In the genomic region with DNA sequence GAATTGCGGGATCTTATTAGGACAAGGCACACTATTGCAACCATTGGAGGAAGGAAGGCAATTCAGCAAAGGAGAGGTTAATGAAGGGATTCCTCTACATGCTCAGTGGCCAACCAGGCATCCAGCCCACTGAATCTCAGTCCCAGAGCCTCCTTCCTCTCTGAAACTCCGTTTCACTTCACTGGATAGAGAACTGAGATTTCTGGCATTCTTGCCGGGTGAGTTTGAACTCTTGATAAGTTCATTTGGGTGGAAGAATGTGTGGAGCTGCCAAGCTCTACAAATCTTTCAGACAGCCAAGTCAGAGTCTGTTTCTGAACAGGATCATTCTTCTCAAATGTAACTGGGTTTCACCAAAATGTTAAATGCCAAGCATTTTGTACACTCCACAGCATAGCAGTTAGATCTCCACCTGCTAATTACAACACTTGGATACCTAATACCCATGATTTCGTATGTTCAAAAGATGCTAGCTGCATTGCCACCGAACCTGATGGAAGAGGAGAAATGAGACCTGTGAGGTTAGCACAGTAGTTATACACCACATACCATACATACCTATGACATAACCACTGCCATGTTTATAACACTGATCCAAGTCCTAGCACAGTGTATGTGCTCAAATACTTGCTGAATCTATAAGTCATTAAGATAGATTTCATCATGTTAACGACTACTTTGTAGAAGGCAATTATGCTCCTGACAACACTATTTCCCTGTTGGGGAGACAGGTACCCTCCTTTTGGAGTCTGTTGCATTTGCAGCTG, we compare ENCODE assay signal across 10 mouse cellular contexts. TPM values are rescaled to one million over a fixed set of nuclear protein-coding genes. Genes with fewer than 3 reads are reported as not detected.
DNase-seq lines count a peak whose midpoint lies in the region; ATAC-seq and TF ChIP-seq lines count a peak whose summit lies in the region.
"Had no signal": no experiment of that assay in that cellular context is flagged by ENCODE, and none has a peak within 500 bp of the region (broad histone marks: within the 10 kb centered on the region; RNA-seq: fewer than 3 reads in every experiment).

No protein-coding gene starts in this region.

- H3K4me2 ChIP-seq in intestine, embryonic 15.5 days (replicated peaks) = no peak overlapping the region
- no peak overlapping the region for H3K4me2 ChIP-seq in limb, embryonic 15.5 days
- no peak overlapping the region for H3K4me2 ChIP-seq in hindbrain, embryonic 11.5 days (replicated peaks; ENCODE audit: low read depth, low read length)
- H3K4me2 ChIP-seq: embryonic facial prominence, embryonic 12.5 days had no signal

- no peak for TF ChIP-seq CTCF in layer of hippocampus, adult 2 months (conservative IDR thresholded peaks at IDR 0.05)

- H3K27ac ChIP-seq in intestine, embryonic 15.5 days = no peak overlapping the region
- H3K27ac ChIP-seq in limb, embryonic 15.5 days = peak overlapping the region; percentile 27; the same call in 1 of the 2 replicates
- no peak overlapping the region for H3K27ac ChIP-seq in layer of hippocampus, adult 2 months
- no peak overlapping the region for H3K27ac ChIP-seq in hindbrain, embryonic 11.5 days (ENCODE audit: low read depth, low read length)
- H3K27ac ChIP-seq: embryonic facial prominence, embryonic 12.5 days had no signal

- WGBS in intestine, embryonic 15.5 days = 57% methylated on average over 6 of the region's 6 CpGs
- 46% methylated on average over 6 of the region's 6 CpGs for WGBS in limb, embryonic 15.5 days
- 78% methylated on average over 6 of the region's 6 CpGs for WGBS in hindbrain, embryonic 11.5 days

- H3K4me1 ChIP-seq in intestine, embryonic 15.5 days (replicated peaks) = 0 out of 2 replicates have a peak, but pooled peaks cover 4% of the 10 kb centered on the region
- peaks cover 11% of the 10 kb centered on the region; the same call in 1 of the 2 replicates for H3K4me1 ChIP-seq in limb, embryonic 15.5 days
- no peaks in the 10 kb centered on the region for H3K4me1 ChIP-seq in hindbrain, embryonic 11.5 days (replicated peaks; ENCODE audit: control insufficient read depth, insufficient read depth, low read length)
- H3K4me1 ChIP-seq: embryonic facial prominence, embryonic 12.5 days had no signal

- H3K27me3 ChIP-seq in intestine, embryonic 15.5 days (replicated peaks) = no peaks in the 10 kb centered on the region
- H3K27me3 ChIP-seq in limb, embryonic 15.5 days = no peaks in the 10 kb centered on the region
- no peaks in the 10 kb centered on the region for H3K27me3 ChIP-seq in hindbrain, embryonic 11.5 days (ENCODE audit: control insufficient read depth, insufficient read depth, low read length)
- H3K27me3 ChIP-seq: embryonic facial prominence, embryonic 12.5 days had no signal

- no peak overlapping the region for H3K9ac ChIP-seq in intestine, embryonic 15.5 days
- no peak overlapping the region for H3K9ac ChIP-seq in limb, embryonic 15.5 days
- no peak overlapping the region for H3K9ac ChIP-seq in hindbrain, embryonic 11.5 days (ENCODE audit: low read depth, low read length)
- H3K9ac ChIP-seq: embryonic facial prominence, embryonic 12.5 days; liver, postnatal 0 days had no signal

- peak; percentile 61 for ATAC-seq in intestine, embryonic 15.5 days
- no peak for ATAC-seq in limb, embryonic 15.5 days (ENCODE audit: insufficient number of reproducible peaks, low FRiP score, low TSS enrichment, low read depth)
- no peak for ATAC-seq in hindbrain, embryonic 11.5 days (ENCODE audit: low FRiP score)
- no peak for ATAC-seq in CD4-positive, CD25-positive, alpha-beta regulatory T cell, adult 4 months
- ATAC-seq: liver, postnatal 0 days had no signal

- no peaks in the 10 kb centered on the region for H3K36me3 ChIP-seq in intestine, embryonic 15.5 days
- no peaks in the 10 kb centered on the region for H3K36me3 ChIP-seq in limb, embryonic 15.5 days
- H3K36me3 ChIP-seq in hindbrain, embryonic 11.5 days (ENCODE audit: control insufficient read depth, insufficient read depth, low read length) = no peaks in the 10 kb centered on the region
- H3K36me3 ChIP-seq: embryonic facial prominence, embryonic 12.5 days had no signal

- DNase-seq in Muller cell, postnatal 12 days (ENCODE audit: inconsistent ontology term) = peak; percentile 96
- peak; percentile 73 for DNase-seq in adipocyte (ENCODE audit: low spot score)
- DNase-seq in layer of hippocampus, adult 2 months (ENCODE audit: low spot score in 2 of 2) = no peak
- DNase-seq in spleen, postnatal 10 days (ENCODE audit: low spot score in 2 of 2) = no peak
- no peak for DNase-seq in hindbrain, embryonic 11.5 days (ENCODE audit: low spot score)
- DNase-seq: liver, postnatal 0 days had no signal

- no peaks in the 10 kb centered on the region for H3K9me3 ChIP-seq in intestine, embryonic 15.5 days
- H3K9me3 ChIP-seq in limb, embryonic 15.5 days = no peaks in the 10 kb centered on the region
- H3K9me3 ChIP-seq in hindbrain, embryonic 11.5 days (ENCODE audit: control insufficient read depth, low read length) = no peaks in the 10 kb centered on the region
- H3K9me3 ChIP-seq: embryonic facial prominence, embryonic 12.5 days had no signal

- no peak overlapping the region for H3K4me3 ChIP-seq in intestine, embryonic 15.5 days (replicated peaks)
- H3K4me3 ChIP-seq in limb, embryonic 15.5 days = no peak overlapping the region
- H3K4me3 ChIP-seq in layer of hippocampus, adult 2 months = no peak overlapping the region
- H3K4me3 ChIP-seq in hindbrain, embryonic 11.5 days (ENCODE audit: low read depth, low read length) = no peak overlapping the region
- H3K4me3 ChIP-seq: embryonic facial prominence, embryonic 12.5 days had no signal

RNA-seq across cellular contexts. Expression of a gene that starts 12.2 kb away (rescaled TPM):
- polyA plus RNA-seq in intestine, embryonic 15.5 days (2015; fragmentation: Nextera tagmentation; extraction: Ambion mirVana) = 64.7 and 73.8 TPM in 2 replicates
- 146 and 152 TPM in 2 replicates for polyA plus RNA-seq in limb, embryonic 15.5 days (2015; fragmentation: Nextera tagmentation; extraction: Ambion mirVana)
- total RNA-seq in layer of hippocampus, adult 2 months (2021) = 10 to 100 TPM; 41.9 to 48.9 TPM
- 44.6 and 51.6 TPM in 2 replicates for polyA plus RNA-seq in hindbrain, embryonic 11.5 days (2014; fragmentation: Nextera tagmentation; extraction: Ambion mirVana)
- 10 to 100 TPM; 53.7 to 54.3 TPM for polyA plus RNA-seq in CD4-positive, CD25-positive, alpha-beta regulatory T cell, adult 4 months (2017; shearing (Covaris generic))

Comparison
In these comparisons a context has a peak if more than half of its experiments do, and no peak if none do; other contexts are left out.
1. DNase-seq: peak in Muller cell, postnatal 12 days (single experiment) and adipocyte (single experiment); none in layer of hippocampus, adult 2 months (0 of 2), spleen, postnatal 10 days (0 of 2) and hindbrain, embryonic 11.5 days (single experiment).